Mouse (Mus musculus) embryonic facial prominence, embryonic 10.5 days (tissue): ENCODE data around the gene Evc. TPM values are rescaled to one million over a fixed set of nuclear protein-coding genes. Genes with fewer than 3 reads are reported as not detected.

Experiments
- DNase-seq: peaks from one replicate; pipeline ENCODE4 v3.0.0-alpha.2; 2017; ENCODE audit warnings: low spot score
- H3K27ac ChIP-seq: fragments of 300-500 bp; sonication (generic); replicated peaks from 2 replicates; pipeline ENCODE4 v1.5.1; 2016; ENCODE audit warnings: mild to moderate bottlenecking
- H3K27me3 ChIP-seq: fragments of 300-500 bp; sonication (generic); replicated peaks from 2 replicates; pipeline ENCODE4 v1.6.1; 2016; ENCODE audit warnings: low read depth, mild to moderate bottlenecking; ENCODE audit not compliant: poor library complexity, severe bottlenecking
- H3K36me3 ChIP-seq: fragments of 300-500 bp; sonication (generic); replicated peaks from 2 replicates; pipeline ENCODE4 v1.6.1; 2016; ENCODE audit warnings: mild to moderate bottlenecking, moderate library complexity
- H3K4me1 ChIP-seq: fragments of 300-500 bp; sonication (generic); 2 replicates; pipeline ENCODE4 v1.6.1; 2016
- H3K4me3 ChIP-seq: fragments of 300-500 bp; sonication (generic); 2 replicates; pipeline ENCODE4 v1.5.1; 2016; ENCODE audit warnings: mild to moderate bottlenecking, moderate library complexity
- H3K9me3 ChIP-seq: fragments of 300-500 bp; sonication (generic); 2 replicates; pipeline ENCODE4 v1.6.1; 2016; ENCODE audit warnings: mild to moderate bottlenecking
- WGBS: fragments of 180-500 bp; shearing (Covaris S2); methylation state at CpG from one replicate; pipeline ENCODE4 v1.1.7; 2016; 5-methylcytosine and 5-hydroxymethylcytosine counted together
- polyA plus RNA-seq: library from polyadenylated mRNA; unstranded; fragments of >200 nt; fragmentation: Nextera tagmentation; extraction: Ambion mirVana; gene quantifications from 2 replicates; pipeline ENCODE4 v1.2.1, GENCODE M21; 2016

The Evc gene
- polyA plus RNA-seq, 1 experiment from 2014 or later, result 28.7 TPM

DNA sequence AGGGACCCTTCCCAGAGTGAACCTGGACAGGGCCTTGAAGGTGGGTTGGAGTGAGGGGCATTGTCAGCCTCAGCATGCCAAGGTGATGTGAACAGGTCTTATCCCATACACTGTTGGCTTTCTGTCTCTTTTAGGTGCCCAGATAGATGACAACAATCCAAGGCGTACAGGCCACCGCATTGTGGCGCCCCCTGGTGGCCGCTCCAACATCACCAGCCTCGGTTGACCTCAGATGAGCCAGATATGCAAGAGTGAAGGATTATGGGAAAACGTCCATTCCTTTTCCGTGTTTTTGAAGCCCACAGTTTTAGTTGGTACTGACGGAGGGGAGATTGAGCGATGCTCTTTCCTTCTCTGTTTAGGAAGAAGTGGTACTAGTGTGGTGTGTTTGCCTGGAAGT lies 45.7 kb downstream of the Evc start:
- H3K9me3 ChIP-seq, result no peaks in the 10 kb centered on the region
- WGBS, result 66% methylated on average over 9 of the region's 9 CpGs
- peaks cover 54% of the 10 kb centered on the region for H3K36me3 ChIP-seq
- H3K4me1 ChIP-seq, result no peaks in the 10 kb centered on the region
- H3K27me3 ChIP-seq, result no peaks in the 10 kb centered on the region
- no peak overlapping the region for H3K27ac ChIP-seq
- DNase-seq, result peak; percentile 25
- H3K4me3 ChIP-seq, result no peak overlapping the region

DNA sequence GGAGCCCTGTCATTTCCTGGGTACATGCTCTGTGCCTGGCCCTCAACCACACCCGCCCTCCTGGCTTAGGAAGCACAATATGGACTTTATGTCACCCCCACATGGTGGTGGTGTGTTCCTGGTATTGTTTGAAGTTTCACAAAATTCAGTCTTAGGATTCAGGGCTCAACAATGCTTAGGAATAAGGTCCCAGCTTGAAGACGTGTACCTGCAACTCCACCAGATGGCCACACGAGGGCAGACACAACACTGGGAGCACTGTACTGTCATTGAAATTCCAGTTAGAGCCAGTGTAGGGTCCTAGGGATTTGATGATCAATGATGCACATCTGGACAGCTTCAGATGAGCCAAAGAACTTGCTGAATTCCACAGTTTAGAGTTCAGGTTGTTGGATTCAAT lies 47.5 kb downstream of the Evc start:
- Histone ChIP-seq H3K4me3 (no peak overlapping the region), H3K36me3 (peaks cover 66% of the 10 kb centered on the region), H3K4me1 (no peaks in the 10 kb centered on the region), H3K27ac (no peak overlapping the region), H3K9me3 (no peaks in the 10 kb centered on the region), H3K27me3 (no peaks in the 10 kb centered on the region)
- DNase-seq, result peak; percentile 53
- WGBS, result 15% methylated on average over 3 of the region's 3 CpGs

DNA sequence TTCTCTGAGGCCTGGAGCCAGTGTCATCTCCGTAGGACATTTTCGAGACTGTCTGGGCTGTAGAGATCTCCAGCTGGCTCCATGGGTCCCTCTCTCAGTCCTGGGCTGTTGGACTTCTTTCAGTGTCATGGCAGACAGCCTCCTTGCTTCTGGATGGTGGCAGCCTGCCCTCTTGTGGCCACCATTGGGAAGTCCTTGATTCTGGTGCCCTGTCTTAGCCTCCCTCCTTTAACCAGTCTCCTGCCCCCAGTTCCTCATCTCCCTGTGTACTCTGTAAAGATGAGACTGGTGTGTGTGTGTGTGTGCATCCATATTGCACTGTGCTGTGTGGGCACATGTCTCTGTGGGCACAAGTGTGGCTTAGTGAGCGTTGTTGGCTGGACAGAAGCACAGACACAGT lies 48.3 kb downstream of the Evc start:
- no peak overlapping the region for H3K27ac ChIP-seq
- H3K27me3 ChIP-seq, result no peaks in the 10 kb centered on the region
- H3K4me1 ChIP-seq, result no peaks in the 10 kb centered on the region
- no peak overlapping the region for H3K4me3 ChIP-seq
- H3K36me3 ChIP-seq, result peaks cover 74% of the 10 kb centered on the region
- H3K9me3 ChIP-seq, result no peaks in the 10 kb centered on the region
- WGBS, result 83% methylated on average over 3 of the region's 3 CpGs
- DNase-seq, result peak; percentile 58

DNA sequence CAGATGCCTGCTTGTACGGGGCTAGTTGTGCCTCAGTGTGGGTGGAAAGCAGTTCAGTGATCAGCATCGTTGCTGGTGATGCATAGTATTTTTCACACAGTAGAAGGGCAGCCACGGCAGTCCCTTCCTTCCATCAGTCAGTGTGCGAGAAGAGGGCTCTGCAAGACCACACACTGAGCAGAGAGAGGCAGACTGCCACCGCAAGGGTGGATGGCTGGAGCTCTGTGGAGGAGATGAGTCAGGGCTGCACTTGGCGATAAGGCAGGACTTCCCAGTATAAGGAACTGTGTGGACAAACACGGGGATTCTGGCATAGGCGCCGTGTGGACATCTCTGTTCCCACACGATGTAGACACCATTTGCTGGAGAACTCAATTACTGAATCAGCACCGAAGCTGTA lies 55.7 kb downstream of the Evc start:
- H3K4me1 ChIP-seq, result no peaks in the 10 kb centered on the region

DNA sequence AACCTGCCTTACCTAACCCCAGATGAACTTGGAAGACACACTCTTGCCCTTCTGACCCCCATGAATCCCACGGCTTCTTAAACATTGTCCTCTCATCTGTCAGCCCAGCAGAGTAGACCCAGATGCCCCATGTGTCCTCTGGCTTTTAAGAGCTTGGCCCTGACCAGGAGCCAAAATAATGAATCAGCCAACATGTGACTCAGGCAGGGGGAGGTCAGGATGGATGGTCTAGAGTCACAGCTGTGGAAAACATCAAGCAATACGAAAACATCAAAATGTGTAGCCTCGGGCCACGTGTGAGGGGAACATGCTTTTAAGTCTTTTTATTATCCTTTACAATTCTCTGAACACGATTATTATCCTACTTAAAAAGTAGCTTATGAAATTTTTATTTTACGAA lies 72.9 kb downstream of the Evc start:
- DNase-seq, result no peak
- WGBS, result 80% methylated on average over 6 of the region's 6 CpGs
- H3K4me3 ChIP-seq, result no peak overlapping the region
- H3K4me1 ChIP-seq, result no peaks in the 10 kb centered on the region
- H3K27ac ChIP-seq, result no peak overlapping the region
- no peaks in the 10 kb centered on the region for H3K9me3 ChIP-seq
- H3K27me3 ChIP-seq, result no peaks in the 10 kb centered on the region
- H3K36me3 ChIP-seq, result peaks cover 32% of the 10 kb centered on the region

More for the DNA sequence above, 55.7 kb downstream of the Evc start:
- no peaks in the 10 kb centered on the region for H3K9me3 ChIP-seq
- no peaks in the 10 kb centered on the region for H3K27me3 ChIP-seq
- H3K36me3 ChIP-seq, result peaks cover 91% of the 10 kb centered on the region
- no peak for DNase-seq
- no peak overlapping the region for H3K4me3 ChIP-seq
- no peak overlapping the region for H3K27ac ChIP-seq
- WGBS, result 90% methylated on average over 11 of the region's 11 CpGs

DNA sequence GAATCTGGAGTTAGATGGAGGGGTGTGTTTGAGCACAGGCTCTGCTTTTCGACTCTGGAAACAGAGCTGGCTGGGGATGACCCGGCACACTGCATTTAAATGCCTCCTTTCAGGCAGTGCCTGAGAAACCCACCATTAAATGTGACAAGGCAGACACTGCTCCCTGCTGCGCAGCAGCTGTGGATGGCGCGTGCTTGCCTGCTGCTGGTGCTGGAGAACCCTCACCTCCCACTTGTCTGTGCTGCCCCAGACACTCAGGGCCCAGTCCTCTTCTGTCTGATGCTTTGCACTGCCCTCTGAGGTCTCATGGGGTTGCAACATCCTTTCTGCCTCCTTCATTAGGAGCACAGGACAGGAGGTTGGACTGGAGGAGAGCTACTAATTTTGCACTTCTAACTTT lies 75.0 kb downstream of the Evc start:
- Histone ChIP-seq H3K36me3 (peaks cover 17% of the 10 kb centered on the region), H3K27me3 (no peaks in the 10 kb centered on the region), H3K27ac (no peak overlapping the region), H3K4me3 (no peak overlapping the region), H3K9me3 (no peaks in the 10 kb centered on the region), H3K4me1 (no peaks in the 10 kb centered on the region)
- WGBS, result 71% methylated on average over 5 of the region's 5 CpGs
- DNase-seq, result no peak

DNA sequence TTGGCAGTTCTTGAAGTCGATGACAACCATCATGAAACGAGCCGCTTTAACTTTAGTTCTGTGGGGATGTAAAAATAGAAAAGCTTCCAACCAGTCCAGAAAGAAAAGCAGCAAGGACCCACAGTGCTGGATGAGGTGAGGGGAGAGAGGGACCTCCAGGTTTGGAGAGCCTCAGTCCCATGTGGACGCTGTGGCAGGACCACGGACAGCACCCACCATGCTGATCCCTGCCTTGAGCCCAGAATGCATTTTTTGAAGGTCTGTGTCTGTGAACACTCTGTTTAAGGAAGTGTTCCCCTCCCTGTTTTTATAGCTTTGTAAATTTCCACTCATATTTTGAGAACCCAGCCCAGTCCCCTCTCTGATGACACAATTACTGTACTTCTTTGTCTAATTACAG lies 79.5 kb downstream of the Evc start:
- no peaks in the 10 kb centered on the region for H3K36me3 ChIP-seq
- DNase-seq, result peak; percentile 76
- H3K27ac ChIP-seq, result no peak overlapping the region
- H3K9me3 ChIP-seq, result no peaks in the 10 kb centered on the region
- no peaks in the 10 kb centered on the region for H3K27me3 ChIP-seq
- no peak overlapping the region for H3K4me3 ChIP-seq
- WGBS, result 55% methylated on average over 5 of the region's 5 CpGs
- no peaks in the 10 kb centered on the region for H3K4me1 ChIP-seq

DNA sequence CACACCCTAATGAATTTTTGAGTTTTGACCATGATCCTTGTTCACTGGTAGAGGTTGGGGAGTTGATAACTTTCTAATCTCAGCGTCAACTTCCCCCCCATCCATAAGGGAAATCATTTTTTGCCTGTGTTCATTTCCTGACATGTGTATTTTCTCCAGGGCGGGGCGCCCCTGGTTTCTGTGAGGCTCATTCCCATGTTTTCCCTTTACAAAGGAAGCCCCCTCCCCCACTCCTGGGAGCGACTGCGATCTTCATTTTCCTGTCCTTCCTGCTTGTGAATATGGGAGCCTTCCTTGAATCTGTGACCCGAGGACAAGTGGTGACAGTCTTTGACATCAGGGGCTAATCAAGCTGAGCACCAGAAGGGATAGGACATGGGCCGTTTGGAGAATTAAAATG lies 79.9 kb downstream of the Evc start:
- no peaks in the 10 kb centered on the region for H3K36me3 ChIP-seq
- no peaks in the 10 kb centered on the region for H3K27me3 ChIP-seq
- 75% methylated on average over 7 of the region's 7 CpGs for WGBS
- H3K4me1 ChIP-seq, result no peaks in the 10 kb centered on the region
- no peak overlapping the region for H3K27ac ChIP-seq
- no peak overlapping the region for H3K4me3 ChIP-seq
- no peaks in the 10 kb centered on the region for H3K9me3 ChIP-seq
- no peak for DNase-seq

DNA sequence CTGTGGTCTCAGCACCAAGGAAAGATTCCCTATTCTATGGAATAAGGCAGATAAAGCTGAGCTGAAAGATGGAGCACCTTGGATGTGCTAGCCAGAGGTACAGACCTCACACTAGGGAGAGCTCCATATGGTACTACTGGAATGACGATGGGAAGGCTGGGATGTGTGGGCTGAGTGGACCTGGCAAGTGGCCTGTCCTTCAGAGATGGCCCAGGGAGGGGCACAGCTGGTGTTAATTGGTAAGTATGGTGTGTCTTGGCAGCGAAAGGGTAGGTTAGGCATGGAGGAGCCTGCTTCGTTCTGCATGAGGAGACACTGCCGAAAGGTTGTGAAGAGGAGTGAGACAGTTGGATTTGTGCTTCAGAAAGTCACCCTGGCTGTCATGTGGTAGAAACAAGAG lies 82.2 kb downstream of the Evc start:
- 83% methylated on average over 4 of the region's 4 CpGs for WGBS
- no peaks in the 10 kb centered on the region for H3K27me3 ChIP-seq
- DNase-seq, result no peak
- H3K27ac ChIP-seq, result no peak overlapping the region
- H3K36me3 ChIP-seq, result no peaks in the 10 kb centered on the region
- no peaks in the 10 kb centered on the region for H3K4me1 ChIP-seq
- H3K4me3 ChIP-seq, result no peak overlapping the region
- H3K9me3 ChIP-seq, result no peaks in the 10 kb centered on the region

DNA sequence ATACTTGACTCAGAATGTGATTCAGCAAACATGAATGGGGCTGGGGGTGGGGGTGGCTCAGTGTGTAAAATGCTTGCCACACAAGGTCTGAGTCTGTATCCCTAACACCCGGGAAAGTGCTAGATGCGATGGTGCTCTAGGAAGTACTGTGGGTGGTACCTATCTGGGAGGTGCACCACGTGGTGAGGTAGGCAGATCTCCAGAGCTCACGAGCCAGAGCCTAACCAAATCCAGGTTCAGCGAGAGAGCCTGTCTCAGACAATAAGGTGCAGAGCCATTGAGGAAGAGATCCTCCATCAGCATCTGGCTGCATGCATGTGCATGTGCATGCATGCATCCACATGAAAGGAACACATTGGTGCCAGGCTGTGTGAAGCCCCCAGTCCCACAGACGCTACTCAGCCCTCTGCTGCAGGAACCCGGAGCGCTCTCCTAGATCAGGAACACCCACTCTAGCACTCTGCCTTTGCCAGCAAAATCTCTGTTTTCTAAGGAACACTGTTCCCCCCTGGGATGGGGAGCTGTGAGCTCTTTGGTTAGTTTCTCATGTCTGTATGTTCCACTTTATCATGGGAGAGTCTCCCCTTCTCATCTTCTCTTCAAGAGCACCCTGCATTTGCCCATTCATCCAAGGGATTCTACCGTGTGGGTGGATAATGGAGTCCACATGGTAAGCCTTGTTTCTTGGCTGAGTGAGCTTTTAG lies 84.4 kb downstream of the Evc start:
- WGBS, result 80% methylated on average over 9 of the region's 9 CpGs
- H3K27ac ChIP-seq, result no peak overlapping the region

DNA sequence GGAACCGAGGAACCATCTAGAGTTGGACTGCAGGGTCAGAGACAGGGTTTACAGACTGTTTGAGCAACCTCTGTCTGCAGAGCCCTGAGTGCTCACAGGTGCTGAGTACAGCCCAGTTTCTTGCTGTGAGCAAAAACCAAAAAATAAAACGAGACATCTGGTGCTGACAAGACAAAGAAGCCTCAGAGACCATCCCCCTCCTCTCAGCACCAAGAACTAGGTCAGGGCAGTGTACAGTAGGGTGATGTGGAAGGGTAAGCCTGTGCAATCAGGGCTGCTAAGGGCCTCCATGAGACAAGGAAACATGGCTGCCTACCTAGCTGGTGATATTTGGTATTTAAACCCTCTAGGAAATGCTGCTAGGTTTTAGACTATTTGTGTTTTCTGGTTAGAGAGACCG lies 85.1 kb downstream of the Evc start:
- H3K9me3 ChIP-seq, result no peaks in the 10 kb centered on the region
- peaks cover 14% of the 10 kb centered on the region for H3K27me3 ChIP-seq
- no peak overlapping the region for H3K27ac ChIP-seq
- DNase-seq, result no peak
- peaks cover 11% of the 10 kb centered on the region for H3K4me1 ChIP-seq
- H3K4me3 ChIP-seq, result no peak overlapping the region
- no peaks in the 10 kb centered on the region for H3K36me3 ChIP-seq
- WGBS, result 80% methylated on average over 3 of the region's 3 CpGs

More for the DNA sequence above, 84.4 kb downstream of the Evc start:
- Histone ChIP-seq H3K27me3 (peaks cover 7% of the 10 kb centered on the region), H3K9me3 (no peaks in the 10 kb centered on the region), H3K4me3 (no peak overlapping the region), H3K4me1 (peaks cover 4% of the 10 kb centered on the region), H3K36me3 (no peaks in the 10 kb centered on the region)
- no peak for DNase-seq

DNA sequence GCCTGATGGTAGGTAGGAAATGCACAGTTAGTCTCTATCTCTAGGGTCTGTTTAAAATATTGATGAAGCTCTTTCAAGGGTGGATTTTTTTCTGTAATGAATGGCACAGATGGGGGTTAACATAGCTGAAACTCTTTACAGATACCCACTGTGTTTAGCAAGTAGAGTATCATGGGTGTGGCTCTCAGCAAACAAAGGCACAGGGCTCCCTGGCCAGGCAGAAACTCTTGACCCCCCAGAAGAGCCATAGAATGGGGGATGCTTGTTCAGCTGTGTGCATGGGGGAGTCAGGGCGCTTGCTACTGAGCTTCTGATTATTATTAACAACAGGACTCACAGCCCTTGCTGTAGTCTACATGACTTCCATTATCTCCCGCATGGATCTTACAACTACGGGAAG lies 87.8 kb downstream of the Evc start:
- 80% methylated on average over 3 of the region's 3 CpGs for WGBS
- Histone ChIP-seq H3K4me3 (no peak overlapping the region), H3K27ac (no peak overlapping the region), H3K4me1 (peaks cover 38% of the 10 kb centered on the region), H3K36me3 (no peaks in the 10 kb centered on the region), H3K9me3 (no peaks in the 10 kb centered on the region), H3K27me3 (peaks cover 41% of the 10 kb centered on the region)
- DNase-seq, result no peak

DNA sequence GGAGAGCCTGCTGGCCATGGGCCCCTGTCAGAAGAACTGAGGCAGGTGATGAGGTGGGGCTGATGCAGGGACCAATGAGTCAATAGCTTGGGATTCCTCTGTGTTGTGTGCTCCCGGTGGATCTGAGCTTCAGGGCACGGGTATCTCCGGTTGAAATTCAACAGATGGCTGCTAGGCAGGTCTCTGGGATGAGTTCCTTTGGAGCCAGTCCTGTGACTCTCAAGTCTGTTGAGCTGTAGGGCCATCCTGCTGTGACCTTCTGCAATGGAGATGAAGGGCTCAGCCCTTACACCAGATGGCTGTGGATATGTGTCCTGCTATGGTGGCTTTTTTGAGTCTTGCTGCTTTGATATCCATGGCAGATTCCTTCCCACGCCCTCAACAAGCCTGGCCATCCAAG lies 89.2 kb downstream of the Evc start:
- Histone ChIP-seq H3K27me3 (peaks cover 55% of the 10 kb centered on the region), H3K27ac (no peak overlapping the region), H3K4me3 (peak overlapping the region; percentile 80; the same call in 1 of the 2 replicates), H3K36me3 (no peaks in the 10 kb centered on the region), H3K9me3 (no peaks in the 10 kb centered on the region), H3K4me1 (peaks cover 44% of the 10 kb centered on the region)
- 59% methylated on average over 4 of the region's 4 CpGs for WGBS
- no peak for DNase-seq
